Mouse (Mus musculus): ENCODE measurements at regions not wholly inside any gene's neighbourhood (a gene's known extent, or its start where the extent isn't known, plus 50 kb on each side); places are given as distances from the start of the nearest gene placed in this dataset.

GRCm38 (mm10) chr2:79008642-79009041 lies 140.7 kb downstream of the Ube2e3 start:
- Histone ChIP-seq H3K4me2 (replicated peaks; ENCODE audit: low read depth, low read length) (no peak overlapping the region), H3K9ac (ENCODE audit: low read depth, low read length) (no peak overlapping the region), H3K27me3 (ENCODE audit: control insufficient read depth, insufficient read depth, low read length) (no peaks in the 10 kb centered on the region), H3K36me3 (ENCODE audit: control insufficient read depth, insufficient read depth, low read length) (no peaks in the 10 kb centered on the region), H3K27ac (ENCODE audit: low read depth, low read length) (no peak overlapping the region), H3K9me3 (ENCODE audit: control insufficient read depth, low read length) (no peaks in the 10 kb centered on the region), H3K4me3 (ENCODE audit: low read length) (no peak overlapping the region), H3K4me1 (ENCODE audit: control insufficient read depth, insufficient read depth, low read length) (no peaks in the 10 kb centered on the region)
- ATAC-seq (ENCODE audit: low FRiP score, low TSS enrichment), result no peak
- WGBS, result 75% methylated on average over 3 of the region's 3 CpGs

- no peaks in the 10 kb centered on the region for H3K9me3 ChIP-seq (ENCODE audit: control insufficient read depth, low read length)
- 56% methylated on average over 2 of the region's 2 CpGs for WGBS
- no peaks in the 10 kb centered on the region for H3K27me3 ChIP-seq (ENCODE audit: control insufficient read depth, insufficient read depth, low read length)
- H3K27ac ChIP-seq (ENCODE audit: low read depth, low read length), result no peak overlapping the region
- no peak for ATAC-seq (ENCODE audit: low FRiP score, low TSS enrichment)
- H3K9ac ChIP-seq (ENCODE audit: low read depth, low read length), result no peak overlapping the region
- H3K4me1 ChIP-seq (ENCODE audit: control insufficient read depth, insufficient read depth, low read length), result no peaks in the 10 kb centered on the region
- no peak overlapping the region for H3K4me3 ChIP-seq (ENCODE audit: low read length)
- H3K36me3 ChIP-seq (ENCODE audit: control insufficient read depth, insufficient read depth, low read length), result no peaks in the 10 kb centered on the region
- H3K4me2 ChIP-seq (replicated peaks; ENCODE audit: low read depth, low read length), result no peak overlapping the region
These were observed 141.9 kb downstream of the Ube2e3 start for GRCm38 (mm10) chr2:79009791-79010190.

GRCm38 (mm10) chr2:79010273-79010672 lies 142.3 kb downstream of the Ube2e3 start:
- H3K36me3 ChIP-seq (ENCODE audit: control insufficient read depth, insufficient read depth, low read length), result no peaks in the 10 kb centered on the region
- 83% methylated on average over 2 of the region's 2 CpGs for WGBS
- no peaks in the 10 kb centered on the region for H3K27me3 ChIP-seq (ENCODE audit: control insufficient read depth, insufficient read depth, low read length)
- no peak overlapping the region for H3K4me2 ChIP-seq (replicated peaks; ENCODE audit: low read depth, low read length)
- no peaks in the 10 kb centered on the region for H3K4me1 ChIP-seq (ENCODE audit: control insufficient read depth, insufficient read depth, low read length)
- no peak for ATAC-seq (ENCODE audit: low FRiP score, low TSS enrichment)
- H3K27ac ChIP-seq (ENCODE audit: low read depth, low read length), result no peak overlapping the region
- H3K9ac ChIP-seq (ENCODE audit: low read depth, low read length), result no peak overlapping the region
- no peaks in the 10 kb centered on the region for H3K9me3 ChIP-seq (ENCODE audit: control insufficient read depth, low read length)
- H3K4me3 ChIP-seq (ENCODE audit: low read length), result no peak overlapping the region

- ATAC-seq (ENCODE audit: low FRiP score, low TSS enrichment), result 0 out of 2 replicates have a peak, but pooled peaks have one; percentile 55
These were observed 151.0 kb downstream of the Ube2e3 start for GRCm38 (mm10) chr2:79018732-79019423.

GRCm38 (mm10) chr2:79022954-79023353 lies 155.0 kb downstream of the Ube2e3 start:
- no peak overlapping the region for H3K4me3 ChIP-seq (ENCODE audit: low read length)
- no peaks in the 10 kb centered on the region for H3K27me3 ChIP-seq (ENCODE audit: control insufficient read depth, insufficient read depth, low read length)
- 87% methylated on average over 2 of the region's 2 CpGs for WGBS
- no peaks in the 10 kb centered on the region for H3K4me1 ChIP-seq (ENCODE audit: control insufficient read depth, insufficient read depth, low read length)
- no peak for ATAC-seq (ENCODE audit: low FRiP score, low TSS enrichment)
- H3K27ac ChIP-seq (ENCODE audit: low read depth, low read length), result no peak overlapping the region
- H3K9ac ChIP-seq (ENCODE audit: low read depth, low read length), result no peak overlapping the region
- H3K36me3 ChIP-seq (ENCODE audit: control insufficient read depth, insufficient read depth, low read length), result no peaks in the 10 kb centered on the region
- H3K4me2 ChIP-seq (replicated peaks; ENCODE audit: low read depth, low read length), result no peak overlapping the region
- no peaks in the 10 kb centered on the region for H3K9me3 ChIP-seq (ENCODE audit: control insufficient read depth, low read length)

More at GRCm38 (mm10) chr2:79018732-79019423, 151.0 kb downstream of the Ube2e3 start:
- Histone ChIP-seq H3K36me3 (ENCODE audit: control insufficient read depth, insufficient read depth, low read length) (no peaks in the 10 kb centered on the region), H3K9ac (ENCODE audit: low read depth, low read length) (no peak overlapping the region), H3K9me3 (ENCODE audit: control insufficient read depth, low read length) (no peaks in the 10 kb centered on the region), H3K4me1 (ENCODE audit: control insufficient read depth, insufficient read depth, low read length) (no peaks in the 10 kb centered on the region), H3K4me3 (ENCODE audit: low read length) (no peak overlapping the region), H3K27ac (ENCODE audit: low read depth, low read length) (no peak overlapping the region), H3K27me3 (ENCODE audit: control insufficient read depth, insufficient read depth, low read length) (no peaks in the 10 kb centered on the region), H3K4me2 (replicated peaks; ENCODE audit: low read depth, low read length) (no peak overlapping the region)
- WGBS, result 43% methylated on average over 4 of the region's 4 CpGs

- no peak for ATAC-seq (ENCODE audit: low FRiP score, low TSS enrichment)
- Histone ChIP-seq H3K27ac (ENCODE audit: low read depth, low read length) (no peak overlapping the region), H3K4me1 (ENCODE audit: control insufficient read depth, insufficient read depth, low read length) (no peaks in the 10 kb centered on the region), H3K36me3 (ENCODE audit: control insufficient read depth, insufficient read depth, low read length) (no peaks in the 10 kb centered on the region), H3K9me3 (ENCODE audit: control insufficient read depth, low read length) (no peaks in the 10 kb centered on the region), H3K9ac (ENCODE audit: low read depth, low read length) (no peak overlapping the region), H3K4me3 (ENCODE audit: low read length) (no peak overlapping the region), H3K27me3 (ENCODE audit: control insufficient read depth, insufficient read depth, low read length) (no peaks in the 10 kb centered on the region), H3K4me2 (replicated peaks; ENCODE audit: low read depth, low read length) (no peak overlapping the region)
- 70% methylated on average over 4 of the region's 4 CpGs for WGBS
These were observed 157.8 kb downstream of the Ube2e3 start for GRCm38 (mm10) chr2:79025678-79026077.

- no peak overlapping the region for H3K4me2 ChIP-seq (replicated peaks; ENCODE audit: low read depth, low read length)
- WGBS, result 85% methylated on average over 1 of the region's 1 CpGs
- H3K4me3 ChIP-seq (ENCODE audit: low read length), result no peak overlapping the region
- no peaks in the 10 kb centered on the region for H3K36me3 ChIP-seq (ENCODE audit: control insufficient read depth, insufficient read depth, low read length)
- H3K4me1 ChIP-seq (ENCODE audit: control insufficient read depth, insufficient read depth, low read length), result no peaks in the 10 kb centered on the region
- no peaks in the 10 kb centered on the region for H3K27me3 ChIP-seq (ENCODE audit: control insufficient read depth, insufficient read depth, low read length)
- no peak overlapping the region for H3K27ac ChIP-seq (ENCODE audit: low read depth, low read length)
- no peaks in the 10 kb centered on the region for H3K9me3 ChIP-seq (ENCODE audit: control insufficient read depth, low read length)
- no peak for ATAC-seq (ENCODE audit: low FRiP score, low TSS enrichment)
- no peak overlapping the region for H3K9ac ChIP-seq (ENCODE audit: low read depth, low read length)
These were observed 163.1 kb downstream of the Ube2e3 start for GRCm38 (mm10) chr2:79030990-79031389.

GRCm38 (mm10) chr2:79036296-79036695 lies 168.4 kb downstream of the Ube2e3 start:
- no peaks in the 10 kb centered on the region for H3K27me3 ChIP-seq (ENCODE audit: control insufficient read depth, insufficient read depth, low read length)
- ATAC-seq (ENCODE audit: low FRiP score, low TSS enrichment), result no peak
- H3K9ac ChIP-seq (ENCODE audit: low read depth, low read length), result no peak overlapping the region
- H3K27ac ChIP-seq (ENCODE audit: low read depth, low read length), result no peak overlapping the region
- H3K9me3 ChIP-seq (ENCODE audit: control insufficient read depth, low read length), result no peaks in the 10 kb centered on the region
- H3K4me3 ChIP-seq (ENCODE audit: low read length), result no peak overlapping the region
- H3K4me2 ChIP-seq (replicated peaks; ENCODE audit: low read depth, low read length), result no peak overlapping the region
- H3K4me1 ChIP-seq (ENCODE audit: control insufficient read depth, insufficient read depth, low read length), result peaks cover 8% of the 10 kb centered on the region; the same call in 1 of the 2 replicates
- WGBS, result 62% methylated on average over 2 of the region's 2 CpGs
- H3K36me3 ChIP-seq (ENCODE audit: control insufficient read depth, insufficient read depth, low read length), result no peaks in the 10 kb centered on the region

GRCm38 (mm10) chr2:79038624-79039023 lies 170.7 kb downstream of the Ube2e3 start:
- no peaks in the 10 kb centered on the region for H3K9me3 ChIP-seq (ENCODE audit: control insufficient read depth, low read length)
- no peaks in the 10 kb centered on the region for H3K27me3 ChIP-seq (ENCODE audit: control insufficient read depth, insufficient read depth, low read length)
- no peak overlapping the region for H3K9ac ChIP-seq (ENCODE audit: low read depth, low read length)
- no peak overlapping the region for H3K4me3 ChIP-seq (ENCODE audit: low read length)
- WGBS, result 75% methylated on average over 5 of the region's 5 CpGs
- ATAC-seq (ENCODE audit: low FRiP score, low TSS enrichment), result no peak
- peaks cover 8% of the 10 kb centered on the region; the same call in 1 of the 2 replicates for H3K4me1 ChIP-seq (ENCODE audit: control insufficient read depth, insufficient read depth, low read length)
- H3K36me3 ChIP-seq (ENCODE audit: control insufficient read depth, insufficient read depth, low read length), result no peaks in the 10 kb centered on the region
- no peak overlapping the region for H3K27ac ChIP-seq (ENCODE audit: low read depth, low read length)
- H3K4me2 ChIP-seq (replicated peaks; ENCODE audit: low read depth, low read length), result no peak overlapping the region

Data from kidney, embryonic 14.5 days (tissue).